Mouse (Mus musculus) cerebellum, adult (tissue): ENCODE measurements at regions not wholly inside any gene's neighbourhood (a gene's known extent, or its start where the extent isn't known, plus 50 kb on each side); places are given as distances from the start of the nearest gene placed in this dataset.
"Not testable (repeated sequence)": the region's sequence is repeated elsewhere in the genome, so short reads cannot be mapped to it uniquely, and the experiment has no call there.

Experiments
- ATAC-seq: cut with Nextera tagmentation; 2 replicates; pipeline ENCODE4 v1.9.2; 2017; ENCODE audit warnings: mild to moderate bottlenecking, moderate library complexity, mixed read lengths; ENCODE audit not compliant: insufficient number of reproducible peaks, low FRiP score, low TSS enrichment

DNA sequence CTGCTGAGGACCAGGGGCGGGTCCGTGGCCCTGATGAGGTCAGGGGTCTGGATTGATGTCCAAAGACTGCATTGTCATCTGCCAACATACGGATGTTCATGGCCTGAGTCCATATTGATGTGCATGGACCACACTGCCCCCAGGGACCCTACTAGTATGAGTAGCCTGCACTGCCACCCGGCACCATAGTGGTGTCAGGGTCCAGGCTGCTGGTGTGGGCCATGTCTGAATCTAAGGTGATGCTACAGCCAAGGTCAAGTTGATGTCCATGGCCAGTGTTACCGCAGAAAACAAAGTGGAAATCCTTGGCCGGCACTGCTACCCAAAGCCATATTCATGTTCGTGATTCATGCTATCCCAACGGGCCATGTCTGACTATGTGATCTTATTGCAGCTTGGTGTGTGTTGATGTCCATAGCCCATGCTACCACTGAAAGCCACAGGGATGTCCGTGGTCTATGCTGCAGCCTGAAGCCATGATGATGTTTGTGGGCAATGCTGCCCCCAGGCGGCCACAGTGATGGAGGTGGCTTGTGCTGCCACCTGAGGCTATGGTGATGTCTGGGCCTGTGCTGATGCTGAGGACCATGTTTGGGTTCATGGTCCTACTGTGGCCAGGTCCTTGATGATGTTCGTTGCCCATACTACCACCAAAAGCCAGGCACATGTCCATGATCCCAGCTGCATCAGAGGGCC, 130.5 kb downstream of the Iqub start:
- no peak; the same call in 1 of the 2 replicates for ATAC-seq

DNA sequence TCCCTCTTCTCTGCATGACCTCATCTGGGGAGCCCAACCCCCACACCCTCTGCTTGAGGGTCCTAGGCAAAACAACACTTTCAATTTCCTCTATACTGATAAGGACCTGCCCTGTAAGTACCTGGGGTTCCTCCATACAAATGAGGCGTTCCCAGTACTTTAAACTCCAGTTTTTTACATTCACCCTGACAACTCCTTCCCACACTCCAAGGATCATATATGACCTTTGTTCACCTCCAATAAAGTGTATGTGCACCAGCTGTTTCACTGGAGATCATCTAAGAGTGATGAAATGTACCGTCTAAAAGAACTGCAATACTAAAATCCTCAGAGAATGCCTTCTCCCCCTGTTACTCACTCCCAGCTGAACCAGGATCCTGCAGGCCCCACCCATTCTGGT, 135.0 kb downstream of the Iqub start:
- no peak for ATAC-seq

DNA sequence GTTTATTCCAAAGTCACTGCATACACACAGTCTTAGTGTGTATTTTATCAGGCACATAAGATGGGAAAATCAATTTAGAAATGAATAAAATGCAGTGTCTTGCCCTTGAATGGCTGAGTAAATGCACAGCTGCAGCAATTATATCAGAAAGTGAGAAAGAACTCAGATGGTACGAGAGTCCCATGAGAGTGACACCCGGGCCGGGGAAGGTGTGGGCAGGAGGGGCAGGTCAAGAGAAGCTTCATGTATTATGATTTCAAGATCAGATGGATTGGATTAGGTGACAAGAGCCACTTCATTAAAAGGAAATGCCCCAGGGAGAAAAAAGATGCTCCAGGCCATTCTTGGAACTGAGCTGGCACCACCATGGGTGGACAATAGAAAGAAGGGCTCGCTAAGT, 138.1 kb downstream of the Iqub start:
- no peak for ATAC-seq

DNA sequence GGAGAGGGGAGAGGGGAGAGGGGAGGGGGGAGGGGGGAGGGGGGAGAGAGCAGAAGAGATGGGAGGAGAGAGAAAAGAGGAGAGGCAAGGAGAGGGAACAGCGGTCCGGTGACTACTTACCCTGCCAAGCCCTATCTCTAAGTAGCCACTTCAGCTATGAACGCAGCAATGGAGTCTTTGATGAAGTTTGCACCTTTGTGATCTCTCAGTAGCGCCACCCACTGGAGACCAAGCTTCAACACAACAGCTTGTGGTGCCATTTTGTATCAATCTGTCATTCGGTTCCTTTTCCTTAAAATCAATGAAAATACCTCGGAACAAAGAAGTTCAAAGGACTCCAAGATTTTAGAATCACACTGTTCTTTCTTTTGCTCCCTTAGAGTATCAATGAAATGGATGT, 141.7 kb downstream of the Iqub start:
- no peak for ATAC-seq

DNA sequence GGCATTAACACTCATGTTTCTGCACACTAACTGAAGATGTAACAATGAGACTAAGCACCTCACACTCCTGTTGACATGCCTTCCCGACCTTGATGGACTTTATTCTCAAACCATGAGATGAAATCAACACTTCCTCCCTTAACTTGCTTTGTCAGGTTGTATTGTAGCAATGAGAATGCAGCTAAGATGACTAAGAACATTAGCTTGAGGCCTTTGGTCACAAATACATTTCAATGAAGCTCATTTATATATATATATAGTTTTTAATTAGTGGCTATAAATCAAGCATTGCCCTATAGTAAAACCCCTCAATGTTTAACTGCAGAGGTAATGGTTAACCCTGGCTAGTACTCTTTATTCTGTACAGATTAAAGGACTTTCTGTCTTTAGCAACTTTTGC, 143.2 kb downstream of the Iqub start:
- no peak for ATAC-seq

DNA sequence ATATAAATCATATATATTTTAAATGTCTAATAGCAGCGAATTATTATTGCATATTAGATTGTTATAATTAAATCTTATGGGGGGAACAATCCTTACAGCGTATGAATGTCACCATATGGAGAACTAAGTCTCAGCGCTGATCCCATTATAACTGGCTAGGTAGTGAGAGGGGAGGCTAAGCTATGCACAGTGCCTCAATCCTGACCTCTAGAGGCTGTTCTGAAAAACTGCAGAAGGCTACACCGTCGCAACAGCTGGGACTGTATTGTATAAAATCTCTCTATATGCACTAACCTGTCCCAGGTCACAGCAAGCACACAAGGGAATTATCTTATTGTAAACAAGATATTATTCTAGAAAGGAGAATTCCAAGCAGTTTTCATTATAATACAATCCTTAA, 164.0 kb downstream of the Iqub start:
- peak; percentile 96 for ATAC-seq

DNA sequence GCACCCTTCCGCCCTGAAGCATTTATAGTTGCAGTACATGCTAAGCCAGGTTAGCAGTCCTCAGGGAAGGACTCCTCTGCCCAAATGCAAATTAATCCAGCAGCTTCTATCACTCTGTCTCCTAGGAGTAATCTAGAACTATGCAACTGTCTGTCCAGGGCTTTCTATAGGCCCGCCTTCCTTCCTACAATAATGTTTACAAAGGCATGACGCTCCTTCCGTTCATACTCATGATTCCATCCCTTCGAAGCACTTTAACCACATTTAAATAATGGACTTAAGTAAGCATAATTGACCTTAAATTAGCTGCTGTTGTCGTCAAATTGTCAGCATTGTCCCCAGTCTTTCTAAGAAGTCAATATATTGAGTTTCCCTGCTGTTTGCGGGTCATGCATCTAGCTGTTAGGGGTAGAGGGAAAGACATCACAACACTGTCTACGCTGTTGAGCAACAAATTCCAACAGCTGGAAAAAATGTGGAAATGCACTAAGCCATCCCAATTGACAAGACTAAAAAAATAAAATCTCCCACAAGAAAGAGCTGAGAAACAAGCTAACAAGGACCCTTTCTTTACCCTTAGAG, 166.3 kb downstream of the Iqub start:
- ATAC-seq: no peak

DNA sequence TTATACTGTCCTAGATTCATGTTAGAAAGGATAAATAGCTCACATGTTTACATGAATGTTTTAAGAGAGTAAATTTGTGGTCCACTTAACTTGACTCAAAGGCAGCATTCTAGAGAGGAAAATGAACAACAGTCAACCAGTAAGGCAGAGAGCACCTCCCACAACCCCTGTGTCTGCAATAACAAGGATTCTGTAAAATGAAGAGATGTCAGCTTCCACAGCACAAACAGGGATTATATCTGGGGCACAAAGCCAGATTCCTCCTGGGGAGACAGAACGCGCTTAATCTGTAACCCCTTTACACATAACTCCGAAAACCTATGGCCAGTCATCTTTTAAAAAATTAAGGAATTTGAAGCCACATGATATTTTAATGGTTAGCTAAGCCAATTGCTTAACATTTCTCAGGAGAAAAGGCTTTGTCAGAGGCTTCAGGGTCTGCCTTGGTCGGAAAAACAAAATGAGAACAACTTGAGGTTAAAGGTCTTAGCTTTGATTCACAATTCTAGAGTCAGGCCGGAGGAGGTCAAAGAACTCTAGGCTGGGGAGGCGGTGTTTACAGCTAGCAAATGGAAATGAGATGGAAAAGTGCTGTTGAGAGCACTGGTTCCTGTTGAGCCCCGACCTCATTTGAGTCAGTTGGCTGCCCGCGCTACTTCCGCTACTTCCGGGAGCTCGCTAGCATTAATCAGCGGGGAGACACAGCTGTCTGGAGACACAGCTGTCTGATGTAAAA, 167.0 kb downstream of the Iqub start:
- no peak for ATAC-seq

DNA sequence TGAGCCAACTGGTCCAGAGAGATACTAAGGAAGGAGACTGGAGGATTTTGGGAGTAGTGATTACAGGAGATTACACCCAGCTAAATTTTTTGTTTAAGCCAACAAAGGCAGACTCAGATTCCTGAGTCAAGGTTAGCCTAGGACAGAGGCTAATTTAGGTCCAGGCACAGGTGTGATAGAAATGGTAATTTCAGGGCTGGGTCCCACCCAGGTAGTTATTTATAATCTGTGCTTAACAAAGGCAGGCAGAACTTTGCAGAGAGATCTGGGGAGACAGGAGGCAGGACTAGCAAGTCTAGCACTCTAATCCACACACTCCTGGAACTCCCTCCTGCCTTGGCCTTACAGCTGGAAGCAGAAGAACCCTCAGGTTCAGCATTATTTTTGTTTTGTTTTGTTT, 172.4 kb downstream of the Iqub start:
- no peak for ATAC-seq

DNA sequence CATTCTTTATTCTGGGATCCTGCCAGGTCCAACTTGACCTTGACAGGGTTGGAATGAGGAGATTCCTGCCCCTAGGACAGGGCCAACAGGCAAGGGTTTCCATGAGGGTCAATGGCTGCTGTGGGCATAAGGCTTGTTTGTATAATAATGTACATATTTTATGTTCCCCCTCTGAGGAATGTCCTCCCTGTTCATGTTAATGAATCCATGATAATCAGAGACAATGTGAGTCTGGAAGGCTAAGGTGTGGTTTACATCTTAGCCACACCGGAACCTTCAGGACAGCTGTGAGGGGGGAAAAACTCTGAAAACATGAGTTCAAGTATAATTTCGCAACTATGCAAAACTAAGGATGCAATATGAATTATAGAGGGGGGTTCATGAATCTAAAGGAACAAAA, 172.8 kb downstream of the Iqub start:
- no peak for ATAC-seq

DNA sequence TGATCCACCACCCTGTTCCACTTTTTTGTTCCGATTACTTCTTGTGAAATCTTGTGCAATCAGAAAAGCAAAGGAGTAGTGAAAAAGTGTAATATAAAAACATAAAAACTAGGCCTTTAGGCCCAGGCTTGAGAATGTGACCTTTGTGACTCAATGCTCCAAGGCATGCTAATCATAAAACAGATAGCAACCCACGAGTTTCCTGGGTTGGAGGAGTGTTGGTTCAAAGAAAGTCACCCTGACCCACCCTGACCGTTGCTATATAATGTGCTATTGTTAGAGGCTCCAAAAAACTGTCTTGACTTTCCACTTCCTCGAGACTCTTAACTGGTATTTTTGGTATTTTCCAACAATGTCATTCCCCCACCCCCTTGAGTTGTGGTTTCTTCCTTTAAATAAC, 172.2 kb upstream of the Slc13a1 start:
- not testable (repeated sequence) for ATAC-seq

DNA sequence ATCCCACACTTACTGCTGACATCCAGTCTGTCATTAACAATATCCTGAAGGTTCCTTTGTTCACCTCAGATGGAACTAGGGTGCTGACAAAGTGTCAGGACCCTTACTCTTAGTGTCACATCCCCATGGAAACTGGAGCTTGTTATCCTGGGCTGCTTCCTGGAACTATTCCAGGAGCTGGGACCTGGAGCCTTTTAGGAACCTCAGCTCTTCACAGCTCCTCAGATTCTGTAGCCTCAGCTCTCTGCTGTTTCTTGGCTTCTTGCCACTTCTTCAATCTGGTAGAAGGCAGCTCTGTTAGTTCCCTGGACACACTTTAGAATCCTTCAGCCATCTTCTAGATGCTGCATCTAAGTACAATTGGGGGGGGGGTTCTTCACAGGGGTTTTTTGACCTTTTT, 157.3 kb upstream of the Slc13a1 start:
- peak; percentile 87 for ATAC-seq

DNA sequence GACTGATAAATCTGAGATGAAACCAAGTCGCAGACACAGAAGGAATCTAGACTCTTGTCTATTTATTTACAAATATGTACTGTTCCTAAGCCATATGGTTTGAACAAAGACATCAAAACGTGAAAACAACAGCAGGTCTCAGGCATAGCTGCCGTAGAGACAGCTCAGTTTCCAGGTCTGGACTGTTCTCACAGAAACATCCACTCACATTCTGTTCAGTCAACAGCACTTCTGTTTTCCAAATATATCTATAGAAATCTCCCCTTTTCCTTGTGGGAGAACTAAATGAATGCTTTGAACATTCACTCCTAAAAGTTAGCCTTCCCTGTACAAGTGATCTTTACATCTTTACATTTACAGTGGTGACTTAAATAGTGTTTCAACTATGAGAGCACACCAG, 156.8 kb upstream of the Slc13a1 start:
- ATAC-seq: no peak

DNA sequence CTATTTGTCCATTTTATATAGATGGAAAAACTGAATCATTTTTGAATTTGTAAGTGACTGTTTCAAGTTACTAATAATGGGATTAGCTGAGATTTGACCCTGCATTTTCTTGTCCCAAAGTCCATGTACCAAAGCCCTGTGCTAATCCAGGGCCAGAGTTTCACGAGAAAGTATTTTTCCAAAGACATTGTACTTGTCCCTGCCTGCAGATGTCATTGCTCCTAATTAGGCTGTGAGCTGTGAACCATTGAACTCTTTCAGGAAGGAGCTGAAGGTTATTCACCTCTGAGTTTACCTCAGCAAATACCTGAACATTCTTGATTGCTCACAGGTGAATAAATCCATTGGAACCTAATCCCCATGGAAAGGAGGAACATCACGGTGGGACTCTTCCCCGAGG, 154.5 kb upstream of the Slc13a1 start:
- ATAC-seq: no peak

DNA sequence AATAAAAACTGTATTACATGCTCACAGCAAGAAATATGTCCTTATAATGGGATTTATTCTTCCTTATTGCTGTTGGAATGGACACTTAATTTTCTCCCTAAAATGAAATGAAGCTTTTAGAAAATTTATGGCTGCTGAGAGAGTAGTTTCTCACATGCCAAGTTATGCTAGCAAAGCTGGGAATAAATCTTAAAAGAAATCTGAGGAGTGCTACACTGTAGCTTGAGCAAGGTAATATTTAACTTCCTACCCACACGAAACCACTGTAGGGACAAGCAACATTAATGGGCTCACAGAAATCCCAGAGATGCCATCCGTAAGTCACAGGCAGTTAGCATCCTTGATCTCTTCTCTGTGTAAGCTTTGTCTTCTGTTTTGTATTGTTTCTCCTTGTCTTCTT, 151.0 kb upstream of the Slc13a1 start:
- ATAC-seq: no peak

DNA sequence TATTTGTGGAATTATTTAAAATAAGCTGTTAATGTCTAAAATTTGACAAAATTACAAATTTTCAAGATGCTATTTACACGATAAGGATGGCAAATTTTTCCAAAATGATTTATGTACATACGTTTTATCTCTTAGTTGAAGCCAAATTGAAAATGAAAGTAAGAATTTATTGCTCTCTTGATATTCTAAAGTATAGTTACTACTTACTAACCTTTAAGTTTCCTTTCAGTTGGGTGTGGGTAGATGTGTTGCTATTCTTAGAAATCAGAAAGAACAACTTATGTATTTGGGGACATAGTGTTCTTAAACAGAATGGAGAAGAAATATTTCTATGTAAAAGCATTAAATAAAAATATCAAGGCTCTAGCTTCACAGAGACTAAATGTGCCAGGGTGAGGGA, 142.8 kb upstream of the Slc13a1 start:
- no peak for ATAC-seq

DNA sequence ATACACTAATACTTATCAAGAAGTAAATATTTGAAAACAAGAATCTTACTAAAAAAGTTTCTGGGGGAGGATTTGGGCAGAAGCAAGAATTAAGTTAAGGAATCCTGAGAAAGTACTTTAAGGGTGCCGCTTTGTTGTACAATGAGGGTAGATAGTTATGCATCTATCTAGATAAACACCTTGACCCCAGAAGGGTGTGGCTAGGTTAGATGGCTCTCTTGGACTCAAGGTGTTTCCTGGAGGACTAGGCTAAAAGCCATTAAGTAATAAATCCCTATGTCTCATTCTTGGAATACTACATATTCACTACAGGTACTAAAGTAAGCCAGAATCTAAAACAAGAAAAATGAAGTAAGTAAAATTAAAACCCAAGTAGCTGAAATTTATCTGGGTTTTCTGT, 141.9 kb upstream of the Slc13a1 start:
- ATAC-seq: no peak

DNA sequence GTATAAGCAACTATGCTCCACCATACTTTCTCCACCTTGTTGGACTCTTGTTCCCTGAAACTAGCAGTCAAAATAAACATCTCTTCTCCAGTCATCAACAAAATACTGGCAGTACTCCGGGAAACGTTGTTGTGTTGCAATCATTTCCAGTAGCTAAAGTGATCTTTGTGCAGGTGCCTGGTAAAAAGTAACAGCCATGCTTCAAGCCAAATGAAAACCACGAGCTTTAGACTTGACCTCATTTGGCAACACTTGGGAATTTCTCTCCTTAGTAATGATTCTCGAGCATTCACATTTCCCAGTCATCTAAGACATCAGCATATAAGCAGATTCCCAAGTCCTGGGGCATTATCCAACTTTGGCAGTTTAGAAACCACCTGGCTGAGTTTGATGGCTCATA, 133.8 kb upstream of the Slc13a1 start:
- no peak for ATAC-seq

DNA sequence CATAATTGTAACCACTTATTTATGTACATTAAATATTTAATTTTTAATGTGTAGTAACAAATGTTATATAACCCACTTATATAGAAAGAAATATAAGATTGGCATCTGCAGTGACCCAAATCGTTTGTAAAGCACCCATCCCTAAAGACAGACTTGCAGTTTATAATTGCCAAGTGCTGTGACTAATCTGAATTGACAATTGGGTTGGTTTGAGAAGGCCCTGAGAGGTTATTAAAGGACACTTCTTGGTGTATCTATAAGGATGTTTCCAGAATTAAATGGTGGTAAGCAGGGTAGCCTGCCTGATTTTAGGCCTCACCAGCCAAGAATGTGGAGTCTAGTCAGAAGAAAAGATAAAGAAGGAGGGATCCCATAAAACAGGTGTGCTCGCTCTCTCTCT, 133.3 kb upstream of the Slc13a1 start:
- ATAC-seq: no peak

DNA sequence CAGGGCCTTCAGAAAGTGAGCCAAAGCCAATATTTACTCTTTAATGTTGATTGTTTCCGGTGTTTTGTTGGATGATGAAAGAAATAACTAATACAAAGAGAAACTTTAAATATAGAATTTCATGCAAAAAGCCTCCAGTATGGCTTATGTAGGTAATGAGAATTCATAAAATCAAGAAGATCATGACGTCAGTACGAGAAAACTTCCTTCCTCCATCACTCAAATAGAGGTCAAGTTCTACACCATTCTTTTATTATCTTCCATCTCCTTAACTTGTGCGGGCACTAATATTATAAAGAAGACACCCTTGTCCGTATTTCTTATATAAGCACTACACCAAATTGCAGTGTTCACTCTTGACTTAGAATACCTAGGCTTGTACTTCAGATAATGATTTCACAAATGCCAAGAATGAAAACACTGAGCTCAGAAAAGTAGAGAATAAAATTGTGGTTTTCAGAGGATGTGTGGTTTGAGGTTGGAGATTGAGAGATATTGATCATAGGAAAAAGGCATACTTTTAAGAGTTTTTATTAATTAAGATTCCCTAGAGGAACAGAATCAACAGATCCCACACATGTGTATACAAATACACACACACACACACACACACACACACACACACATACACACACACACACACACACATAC, 130.8 kb upstream of the Slc13a1 start:
- ATAC-seq: no peak

DNA sequence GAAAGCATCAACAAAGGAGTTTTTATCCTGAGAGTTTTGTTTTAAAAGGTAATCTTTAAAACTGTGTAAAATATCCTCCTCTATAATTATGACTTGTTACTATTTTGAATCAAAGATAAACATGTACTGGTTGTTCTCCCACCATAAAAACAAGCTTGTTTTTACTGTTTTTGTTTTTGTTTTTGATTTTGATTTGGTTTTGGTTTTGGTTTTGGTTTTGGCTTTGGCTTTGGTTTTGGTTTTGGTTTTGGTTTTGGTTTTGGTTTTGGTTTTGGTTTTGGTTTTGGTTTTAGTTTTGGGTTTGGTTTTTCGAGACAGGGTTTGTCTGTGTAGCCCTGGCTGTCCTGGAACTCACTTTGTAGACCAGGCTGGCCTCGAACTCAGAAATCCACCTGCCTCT, 120.9 kb upstream of the Slc13a1 start:
- not testable (repeated sequence) for ATAC-seq
